Mouse (Mus musculus): ENCODE results near the gene Ppp1r14a.
A peak's percentile ranks its signal among the peaks of the same experiment; 100 is the strongest.

- TF ChIP-seq CTCF (IDR thresholded peaks at IDR 0.05) (no peak), EP300 (IDR thresholded peaks at IDR 0.05) (peak; percentile 72)
Observed at GRCm38 (mm10) chr7:29289856-29290255, 748 bp downstream of the Ppp1r14a start.

Measured in lung, postnatal 0 days (tissue).